Mouse (Mus musculus) gastrocnemius, adult 18-20 months (tissue): Measurements from ENCODE around the gene Gm9049. TPM values are rescaled to one million over a fixed set of nuclear protein-coding genes. Genes with fewer than 3 reads are reported as not detected.
"Not testable (repeated sequence)": the region's sequence is repeated elsewhere in the genome, so short reads cannot be mapped to it uniquely, and the experiment has no call there.

Experiments used
- DNase-seq: peaks from one replicate; pipeline ENCODE4 v3.0.0; 2021; ENCODE audit warnings: low spot score
- long read RNA-seq, 2 experiments: library from polyadenylated mRNA; stranded (forward); transcript quantifications; one replicate each; pipeline ENCODE4 v2.0.0; 2021
- total RNA-seq, 2 experiments: library from RNA; stranded (reverse); gene quantifications; 2 replicates each; pipeline ENCODE4 v1.2.3; 2021

Gm9049 gene
- total RNA-seq = not detected
- long read RNA-seq, experiment 1 = 0 reads
- long read RNA-seq, experiment 2 = 0 reads

DNA sequence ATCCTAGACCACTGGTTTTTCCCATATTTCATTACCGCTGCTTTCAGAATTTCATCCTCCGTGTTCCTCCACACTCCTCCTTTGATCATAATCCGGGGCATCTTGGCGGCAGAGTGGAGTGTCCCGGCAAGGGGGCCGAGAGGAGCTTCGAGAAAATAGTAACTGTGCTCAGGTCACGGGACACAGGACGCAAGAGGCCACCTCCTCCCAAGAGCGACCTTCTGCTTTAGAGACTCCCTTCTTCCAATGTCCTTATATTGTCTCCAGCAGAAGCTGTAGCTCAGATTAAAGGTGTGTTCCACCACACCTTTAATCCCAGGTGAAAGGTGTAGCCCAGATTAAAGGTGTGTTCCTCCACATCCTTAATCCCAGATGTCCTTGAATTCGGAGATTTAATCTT, at the start of gene Gm9049:
Gene Gm9049, minus strand, starts transcription at position 101 of the 400 bp plus-strand sequence.
- DNase-seq = not testable (repeated sequence)

- DNase-seq = no peak
These were observed 46.0 kb upstream of the Gm9049 start for GRCm38 (mm10) chr10:118399917-118400316.

GRCm38 (mm10) chr10:118370443-118370842, 16.5 kb upstream of the Gm9049 start:
- DNase-seq = peak; percentile 66

DNA sequence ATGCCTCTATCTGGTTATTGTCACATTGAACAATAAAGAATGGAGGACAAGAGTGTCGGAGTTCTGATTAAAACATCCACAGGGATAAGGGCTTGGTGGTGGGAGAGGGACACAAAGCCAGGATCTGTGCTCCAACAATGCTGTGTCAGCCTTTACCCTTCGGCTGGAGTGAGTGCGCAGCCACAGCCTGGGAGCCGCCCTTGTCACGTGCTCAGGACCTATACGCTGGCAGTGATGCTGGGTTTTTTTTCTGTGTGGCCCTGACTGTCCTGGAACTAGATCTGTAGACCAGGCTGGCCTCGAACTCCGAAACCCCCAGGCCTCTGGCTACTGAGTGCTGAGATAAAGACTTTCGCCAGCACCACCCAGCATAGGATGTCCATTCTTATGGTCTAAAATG, 15.6 kb upstream of the Gm9049 start:
- no peak for DNase-seq

DNA sequence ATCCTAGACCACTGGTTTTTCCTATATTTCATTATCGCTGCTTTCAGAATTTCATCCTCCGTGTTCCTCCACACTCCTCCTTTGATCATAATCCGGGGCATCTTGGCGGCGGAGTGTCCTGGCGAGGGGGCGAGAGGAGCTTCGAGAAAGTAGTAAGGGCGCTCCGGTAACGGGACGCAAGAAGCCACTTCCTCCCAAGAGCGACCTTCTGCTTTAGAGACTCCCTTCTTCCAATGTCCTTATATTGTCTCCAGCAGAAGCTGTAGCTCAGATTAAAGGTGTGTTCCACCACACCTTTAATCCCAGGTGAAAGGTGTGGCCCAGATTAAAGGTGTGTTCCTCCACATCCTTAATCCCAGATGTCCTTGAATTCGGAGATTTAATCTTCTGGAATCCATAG, 5.3 kb downstream of the Gm9049 start, which contains the start of gene Gm9048:
Gene Gm9048, minus strand, starts transcription at position 101 of the 400 bp plus-strand sequence.
- DNase-seq = not testable (repeated sequence)

DNA sequence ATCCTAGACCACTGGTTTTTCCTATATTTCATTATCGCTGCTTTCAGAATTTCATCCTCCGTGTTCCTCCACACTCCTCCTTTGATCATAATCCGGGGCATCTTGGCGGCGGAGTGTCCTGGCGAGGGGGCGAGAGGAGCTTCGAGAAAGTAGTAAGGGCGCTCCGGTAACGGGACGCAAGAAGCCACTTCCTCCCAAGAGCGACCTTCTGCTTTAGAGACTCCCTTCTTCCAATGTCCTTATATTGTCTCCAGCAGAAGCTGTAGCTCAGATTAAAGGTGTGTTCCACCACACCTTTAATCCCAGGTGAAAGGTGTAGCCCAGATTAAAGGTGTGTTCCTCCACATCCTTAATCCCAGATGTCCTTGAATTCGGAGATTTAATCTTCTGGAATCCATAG, 10.8 kb downstream of the Gm9049 start, which contains the start of gene Gm9046:
Gene Gm9046, minus strand, starts transcription at position 101 of the 400 bp plus-strand sequence.
- DNase-seq = not testable (repeated sequence)

GRCm38 (mm10) chr10:118337731-118338130, 16.2 kb downstream of the Gm9049 start, which contains the start of gene Gm9045:
Gene Gm9045 (minus strand): TSS chr10:118337831.
- not testable (repeated sequence) for DNase-seq

DNA sequence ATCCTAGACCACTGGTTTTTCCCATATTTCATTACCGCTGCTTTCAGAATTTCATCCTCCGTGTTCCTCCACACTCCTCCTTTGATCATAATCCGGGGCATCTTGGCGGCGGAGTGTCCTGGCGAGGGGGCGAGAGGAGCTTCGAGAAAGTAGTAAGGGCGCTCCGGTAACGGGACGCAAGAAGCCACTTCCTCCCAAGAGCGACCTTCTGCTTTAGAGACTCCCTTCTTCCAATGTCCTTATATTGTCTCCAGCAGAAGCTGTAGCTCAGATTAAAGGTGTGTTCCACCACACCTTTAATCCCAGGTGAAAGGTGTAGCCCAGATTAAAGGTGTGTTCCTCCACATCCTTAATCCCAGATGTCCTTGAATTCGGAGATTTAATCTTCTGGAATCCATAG, 21.6 kb downstream of the Gm9049 start, which contains the start of gene Gm9044:
Gene Gm9044, minus strand, starts transcription at position 101 of the 400 bp plus-strand sequence.
- not testable (repeated sequence) for DNase-seq

DNA sequence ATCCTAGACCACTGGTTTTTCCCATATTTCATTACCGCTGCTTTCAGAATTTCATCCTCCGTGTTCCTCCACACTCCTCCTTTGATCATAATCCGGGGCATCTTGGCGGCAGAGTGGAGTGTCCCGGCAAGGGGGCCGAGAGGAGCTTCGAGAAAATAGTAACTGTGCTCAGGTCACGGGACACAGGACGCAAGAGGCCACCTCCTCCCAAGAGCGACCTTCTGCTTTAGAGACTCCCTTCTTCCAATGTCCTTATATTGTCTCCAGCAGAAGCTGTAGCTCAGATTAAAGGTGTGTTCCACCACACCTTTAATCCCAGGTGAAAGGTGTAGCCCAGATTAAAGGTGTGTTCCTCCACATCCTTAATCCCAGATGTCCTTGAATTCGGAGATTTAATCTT, 27.0 kb downstream of the Gm9049 start, which contains the start of gene Gm9040:
Gene Gm9040, minus strand, starts transcription at position 101 of the 400 bp plus-strand sequence.
- DNase-seq = not testable (repeated sequence)

DNA sequence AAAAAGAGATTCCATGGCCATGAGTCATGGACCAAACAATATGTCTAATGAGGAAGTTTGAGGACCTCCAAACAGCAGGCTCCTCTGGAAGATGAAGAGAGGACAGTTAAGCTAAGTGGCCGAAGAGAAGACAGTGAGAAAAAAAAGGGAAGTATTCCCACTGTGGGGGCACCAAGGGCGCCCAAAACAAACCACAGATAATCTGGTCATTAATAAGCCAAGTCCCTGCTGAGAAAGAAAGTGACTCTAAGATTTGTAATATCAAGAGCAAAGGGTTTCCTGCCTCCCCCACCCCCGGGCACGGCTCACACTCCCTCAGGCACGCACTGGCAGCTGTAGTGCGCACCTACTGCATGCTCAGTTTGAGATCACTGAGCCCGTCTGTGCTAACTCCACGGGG, 34.9 kb downstream of the Gm9049 start:
- no peak for DNase-seq

DNA sequence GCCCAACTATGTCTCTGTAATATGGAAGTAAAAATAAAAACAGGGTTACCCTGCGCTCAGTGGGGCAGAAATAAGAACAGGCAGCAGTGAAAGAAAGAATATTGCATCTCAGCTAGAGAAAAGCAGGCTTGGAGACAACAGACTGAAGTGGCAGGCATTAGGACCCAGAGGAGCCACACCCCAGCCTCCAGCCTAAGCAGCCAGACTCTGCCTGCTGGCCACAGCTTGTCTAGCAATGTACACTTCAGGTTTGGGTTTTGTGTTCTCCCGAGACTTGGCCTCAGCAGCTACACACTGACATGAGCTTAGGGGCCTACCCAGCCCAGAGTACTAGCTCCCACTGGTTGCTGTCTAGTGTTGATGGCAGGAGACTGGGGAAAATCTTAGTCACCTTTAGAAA, 51.8 kb downstream of the Gm9049 start:
- DNase-seq = not testable (repeated sequence)

Other genes starting within 250 kb of the Gm9049 start
- 1 to 10 TPM; 2.1 to 2.8 TPM for gene Mdm1, start 212.3 kb downstream of the Gm9049 start, total RNA-seq
- gene Il22, start 149.2 kb downstream of the Gm9049 start, total RNA-seq = not detected
- gene Gm32717, start 113.3 kb downstream of the Gm9049 start, total RNA-seq = under 1 TPM; 0.39 to 0.43 TPM
- gene Gm32802, start 95.4 kb downstream of the Gm9049 start, total RNA-seq = under 1 TPM; 0.39 to 0.43 TPM
- not detected for gene Iltifb, start 59.1 kb downstream of the Gm9049 start, total RNA-seq
- not detected for gene Gm9040, start 27.1 kb downstream of the Gm9049 start, total RNA-seq
- not detected for gene Gm9044, start 21.7 kb downstream of the Gm9049 start, total RNA-seq
- gene Gm9045, start 16.3 kb downstream of the Gm9049 start, total RNA-seq = not detected
- not detected for gene Gm9046, start 10.8 kb downstream of the Gm9049 start, total RNA-seq
- not detected for gene Gm9048, start 5.4 kb downstream of the Gm9049 start, total RNA-seq
- gene Ifng, start 86.9 kb upstream of the Gm9049 start, total RNA-seq = not detected